ENCODE assay signal across 15 mouse cellular contexts in the genomic region with DNA sequence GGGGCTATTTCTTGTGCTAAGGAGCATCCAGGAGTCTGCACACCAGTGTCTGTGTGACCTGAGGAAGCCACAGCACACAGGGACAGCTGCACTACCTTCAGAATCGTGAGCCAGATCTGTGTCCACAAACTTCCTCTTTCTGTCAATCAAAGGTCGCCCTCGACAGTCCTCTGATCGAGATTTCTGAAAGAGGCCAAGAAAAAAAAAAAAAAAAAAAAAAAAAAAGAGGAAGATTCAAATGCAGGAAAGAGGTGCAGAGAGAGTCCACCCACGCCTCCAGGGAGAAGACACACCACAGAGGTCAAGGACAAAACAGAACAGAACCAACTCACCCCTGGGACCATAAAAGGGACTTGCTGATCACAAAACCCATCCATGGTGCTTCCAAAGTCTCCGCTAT. TPM values are rescaled to one million over a fixed set of nuclear protein-coding genes. Genes with fewer than 3 reads are reported as not detected.
A peak's percentile ranks its signal among the peaks of the same experiment; 100 is the strongest.
DNase-seq lines count a peak whose midpoint lies in the region; ATAC-seq and TF ChIP-seq lines count a peak whose summit lies in the region.
"Had no signal": no experiment of that assay in that cellular context is flagged by ENCODE, and none has a peak within 500 bp of the region (broad histone marks: within the 10 kb centered on the region; RNA-seq: fewer than 3 reads in every experiment).

No protein-coding gene starts in this region.

- 53% methylated on average over 6 of the region's 6 CpGs for WGBS in lung, adult 2 months
- 39% methylated on average over 6 of the region's 6 CpGs for WGBS in lung, postnatal 0 days

- no peak for ATAC-seq in lung, postnatal 0 days
- ATAC-seq: activated CD4-positive, CD25-positive, alpha-beta regulatory T cell, adult 4 months; forebrain, embryonic 14.5 days had no signal

- H3K4me1 ChIP-seq in lung, adult 2 months (ENCODE audit: control insufficient read depth, insufficient read depth, low read length) = no peaks in the 10 kb centered on the region
- H3K4me1 ChIP-seq in lung, postnatal 0 days (ENCODE audit: insufficient read depth, low read depth, low read length) = peaks cover 9% of the 10 kb centered on the region; the same call in 1 of the 2 replicates

- H3K36me3 ChIP-seq in lung, postnatal 0 days (ENCODE audit: insufficient read depth, low read length) = no peaks in the 10 kb centered on the region
- H3K36me3 ChIP-seq: stomach, embryonic 15.5 days had no signal

- H3K4me2 ChIP-seq in lung, postnatal 0 days (replicated peaks; ENCODE audit: low read depth, low read length) = peak overlapping the region; percentile 27; the same call in 1 of the 2 replicates
- H3K4me2 ChIP-seq: stomach, embryonic 15.5 days had no signal

- no peaks in the 10 kb centered on the region for H3K9me3 ChIP-seq in lung, postnatal 0 days (ENCODE audit: low read length)
- H3K9me3 ChIP-seq: stomach, embryonic 15.5 days had no signal

- no peaks in the 10 kb centered on the region for H3K27me3 ChIP-seq in lung, postnatal 0 days (replicated peaks; ENCODE audit: insufficient read depth, low read length)
- H3K27me3 ChIP-seq: stomach, embryonic 15.5 days had no signal

- no peak for DNase-seq in lung, adult 2 months
- DNase-seq in lung, adult 18-20 months = no peak
- DNase-seq in B cell, adult 2 months = peak; percentile 47 to 48
- peak; percentile 74 for DNase-seq in ES-CJ7 (ENCODE audit: low read depth, low spot score)
- no peak for DNase-seq in lung, postnatal 0 days (ENCODE audit: low spot score)
- DNase-seq in left cerebral cortex, adult 18-20 months (ENCODE audit: low spot score in 2 of 2) = no peak
- DNase-seq in cerebellum, postnatal 10 days = no peak
- DNase-seq: cerebellum, adult 11 months; gastrocnemius, adult 2 months; kidney, adult 2 months; liver; right cerebral cortex, postnatal 25 days had no signal

- no peak overlapping the region for H3K27ac ChIP-seq in lung, postnatal 0 days (ENCODE audit: low read length)
- H3K27ac ChIP-seq: gastrocnemius, adult 2 months; stomach, embryonic 15.5 days had no signal

- H3K4me3 ChIP-seq in lung, adult 2 months (replicated peaks; ENCODE audit: extremely low read depth, low read depth, low read length) = peak overlapping the region; percentile 41
- H3K4me3 ChIP-seq in lung, postnatal 0 days (ENCODE audit: low read depth, low read length) = no peak overlapping the region
- H3K4me3 ChIP-seq: gastrocnemius, adult 2 months; stomach, embryonic 15.5 days had no signal

- TF ChIP-seq EP300 in lung, postnatal 0 days (IDR thresholded peaks at IDR 0.05) = no peak

- no peak overlapping the region for H3K9ac ChIP-seq in lung, postnatal 0 days (replicated peaks; ENCODE audit: low read depth)
- H3K9ac ChIP-seq: stomach, embryonic 15.5 days had no signal

- TF ChIP-seq POLR2A in lung, adult 2 months (IDR thresholded peaks at IDR 0.05; ENCODE audit: borderline replicate concordance, extremely low read depth, low read depth, low read length) = no peak

- TF ChIP-seq CTCF in lung, adult 2 months (IDR thresholded peaks at IDR 0.05; ENCODE audit: insufficient read depth, low read length) = no peak
- TF ChIP-seq CTCF in lung, postnatal 0 days (IDR thresholded peaks at IDR 0.05) = no peak

RNA-seq across cellular contexts. Expression of a gene that starts 3.4 kb away (rescaled TPM):
- polyA plus RNA-seq in lung, adult 2 months (2012; rRNA removed) = 88.0 and 92.8 TPM in 2 replicates
- 76.7 and 78.5 TPM in 2 replicates for polyA plus RNA-seq in lung, postnatal 0 days (2015; fragmentation: Nextera tagmentation; extraction: Ambion mirVana)
- total RNA-seq in left cerebral cortex, adult 18-20 months (2021) = 100 to 1,000 TPM in 1 of 2 experiments, 10 to 100 TPM in 1; 89.3 to 104 TPM

Comparison
In these comparisons a context has a peak if more than half of its experiments do, and no peak if none do; other contexts are left out.
1. DNase-seq: peak in B cell, adult 2 months (2 of 2) and ES-CJ7 (single experiment); none in lung, adult 2 months (single experiment), lung, adult 18-20 months (0 of 2), lung, postnatal 0 days (single experiment), left cerebral cortex, adult 18-20 months (0 of 2) and cerebellum, postnatal 10 days (0 of 2).